Comparison of ENCODE assay signal across 27 mouse cellular contexts in the genomic region with DNA sequence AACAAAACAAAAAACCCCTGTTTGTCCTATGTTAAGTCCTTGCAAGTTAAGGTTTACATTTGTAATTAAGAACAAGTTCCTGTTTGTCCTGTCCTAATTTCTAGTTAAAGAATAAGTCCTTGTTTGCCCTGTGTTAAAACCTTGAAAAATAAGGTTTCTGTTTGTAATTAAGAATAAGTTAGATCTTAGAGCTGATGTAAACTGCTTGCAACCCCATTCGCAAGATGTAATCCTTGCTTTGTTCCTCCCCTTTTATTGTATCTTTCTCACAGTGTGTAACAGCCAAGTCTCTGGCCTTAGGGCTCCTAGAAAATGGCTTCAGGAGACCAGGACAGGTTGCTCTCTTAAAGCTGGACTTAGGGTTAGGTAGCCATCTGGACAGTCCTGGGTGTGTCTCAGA.
"Had no signal": no experiment of that assay in that cellular context is flagged by ENCODE, and none has a peak within 500 bp of the region (broad histone marks: within the 10 kb centered on the region; RNA-seq: fewer than 3 reads in every experiment).

No protein-coding gene starts in this region.

- H3K4me3 ChIP-seq: embryonic facial prominence, embryonic 10.5 days; embryonic facial prominence, embryonic 12.5 days; embryonic facial prominence, embryonic 13.5 days; embryonic facial prominence, embryonic 15.5 days; erythroblast, embryonic 14.5 days; forebrain, embryonic 10.5 days; forebrain, embryonic 12.5 days; forebrain, embryonic 13.5 days; forebrain, embryonic 15.5 days; gastrocnemius, adult 2 months; heart, adult 2 months had no signal

- H3K27ac ChIP-seq: embryonic facial prominence, embryonic 10.5 days; embryonic facial prominence, embryonic 12.5 days; embryonic facial prominence, embryonic 13.5 days; embryonic facial prominence, embryonic 15.5 days; forebrain, embryonic 10.5 days; forebrain, embryonic 12.5 days; forebrain, embryonic 13.5 days; forebrain, embryonic 15.5 days; gastrocnemius, adult 2 months; heart, adult 2 months had no signal

- H3K4me1 ChIP-seq: embryonic facial prominence, embryonic 10.5 days; embryonic facial prominence, embryonic 12.5 days; embryonic facial prominence, embryonic 13.5 days; embryonic facial prominence, embryonic 15.5 days; forebrain, embryonic 10.5 days; forebrain, embryonic 12.5 days; forebrain, embryonic 13.5 days; forebrain, embryonic 15.5 days had no signal

- ATAC-seq: forebrain, embryonic 13.5 days; forebrain, embryonic 14.5 days; forebrain, embryonic 15.5 days; forebrain, embryonic 16.5 days; forebrain, postnatal 0 days had no signal

- H3K9ac ChIP-seq: embryonic facial prominence, embryonic 12.5 days; embryonic facial prominence, embryonic 13.5 days; embryonic facial prominence, embryonic 15.5 days; forebrain, embryonic 12.5 days; forebrain, embryonic 13.5 days; forebrain, embryonic 15.5 days; forebrain, postnatal 0 days had no signal

- H3K4me2 ChIP-seq: embryonic facial prominence, embryonic 12.5 days; embryonic facial prominence, embryonic 13.5 days; embryonic facial prominence, embryonic 15.5 days; forebrain, embryonic 12.5 days; forebrain, embryonic 13.5 days; forebrain, embryonic 15.5 days had no signal

- H3K36me3 ChIP-seq: embryonic facial prominence, embryonic 10.5 days; embryonic facial prominence, embryonic 12.5 days; embryonic facial prominence, embryonic 13.5 days; embryonic facial prominence, embryonic 15.5 days; forebrain, embryonic 10.5 days; forebrain, embryonic 12.5 days; forebrain, embryonic 15.5 days had no signal

- H3K27me3 ChIP-seq: embryonic facial prominence, embryonic 12.5 days; embryonic facial prominence, embryonic 13.5 days; embryonic facial prominence, embryonic 15.5 days; forebrain, embryonic 12.5 days; forebrain, embryonic 13.5 days; forebrain, embryonic 15.5 days had no signal

- H3K9me3 ChIP-seq: embryonic facial prominence, embryonic 10.5 days; embryonic facial prominence, embryonic 12.5 days; embryonic facial prominence, embryonic 13.5 days; embryonic facial prominence, embryonic 15.5 days; forebrain, embryonic 10.5 days; forebrain, embryonic 12.5 days; forebrain, embryonic 13.5 days; forebrain, embryonic 15.5 days had no signal

- DNase-seq: cerebellum, adult 9-10 months; cerebellum, adult 9-11 months; cerebellum, postnatal 10 days; cerebellum, postnatal 14 days; cerebellum, postnatal 25 days; cerebellum, postnatal 36 days; embryo, embryonic 11 days; forebrain, postnatal 0 days; gastrocnemius, adult 2 months; gastrocnemius, postnatal 10 days; gastrocnemius, postnatal 14 days; gastrocnemius, postnatal 25 days; gastrocnemius, postnatal 36 days; heart, adult 11 months; heart, adult 18-20 months; heart, adult 2 months had no signal
